Mouse (Mus musculus) right cerebral cortex, postnatal 14 days (tissue): Measurements from ENCODE around the gene Psmc6.
A peak's percentile ranks its signal among the peaks of the same experiment; 100 is the strongest.

Experiments used
- DNase-seq: peaks from one replicate; pipeline ENCODE4 v3.0.0; 2022

Gene Psmc6

DNA sequence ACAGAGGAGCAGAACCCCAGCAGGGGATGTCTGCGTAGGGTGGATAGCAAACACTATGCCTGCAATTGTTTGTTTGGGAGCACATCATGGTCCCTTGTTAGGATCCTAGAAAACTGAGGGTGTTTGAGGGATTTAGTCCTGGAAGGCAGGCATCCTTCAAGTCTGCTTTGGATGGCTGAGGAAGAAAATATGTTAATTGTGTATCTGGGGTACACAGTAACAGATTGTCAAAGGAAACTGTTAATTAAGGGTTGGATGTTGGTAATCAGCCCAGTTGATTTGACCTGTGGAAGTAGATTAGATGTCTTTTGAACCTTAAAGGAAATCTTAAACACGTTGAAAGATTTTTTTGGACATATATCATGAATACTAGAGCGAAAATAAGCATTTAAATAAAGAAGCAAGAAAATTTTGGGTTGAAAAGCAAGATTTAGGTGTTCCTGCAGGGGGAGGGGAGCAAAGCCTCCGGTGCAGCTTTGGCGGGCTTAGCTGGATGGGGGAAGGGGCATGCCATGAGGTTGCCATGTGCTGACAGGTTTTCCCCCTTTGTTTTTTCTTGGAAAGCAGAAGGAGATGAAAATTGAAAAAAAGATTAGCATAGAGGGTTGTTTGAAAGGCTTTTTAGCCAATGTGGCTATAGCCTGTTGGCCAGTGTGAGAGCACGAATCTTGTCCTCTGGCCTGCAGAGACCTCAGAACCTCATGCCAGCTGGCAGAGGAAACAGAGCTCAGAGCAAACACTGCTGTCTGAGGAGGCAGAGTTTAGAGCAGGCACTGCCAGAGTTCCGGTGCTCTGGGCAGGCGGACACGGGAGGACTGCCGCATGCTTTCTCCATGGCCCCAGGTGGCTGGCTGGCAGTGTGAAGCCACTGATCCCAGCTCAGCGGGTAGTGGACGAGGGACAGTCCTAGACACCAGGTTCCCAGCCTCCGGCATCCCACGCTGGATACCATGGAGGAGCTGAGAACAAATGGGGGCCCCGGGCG lies 34.9 kb downstream of the Psmc6 start:
- no peak for DNase-seq

DNA sequence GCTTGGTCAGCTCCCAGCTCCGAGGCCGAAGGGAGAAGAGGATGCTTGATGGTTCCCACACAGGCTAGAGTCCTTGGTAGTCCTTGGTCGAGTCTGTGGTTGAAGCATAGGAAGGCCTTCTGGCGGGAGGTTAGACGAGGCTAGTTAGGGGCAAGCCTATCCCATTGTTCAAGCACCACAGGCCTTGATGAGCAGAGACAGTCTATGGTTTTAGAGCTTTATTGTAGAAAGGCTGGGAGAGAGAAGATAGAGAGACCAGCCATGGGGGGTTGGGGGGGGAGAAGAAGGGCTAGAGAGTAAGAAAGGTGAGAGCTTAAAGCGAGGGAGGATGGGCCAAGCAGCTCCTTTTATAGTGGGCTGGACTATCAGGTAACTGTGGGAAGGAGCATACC lies 35.6 kb downstream of the Psmc6 start:
- no peak for DNase-seq

DNA sequence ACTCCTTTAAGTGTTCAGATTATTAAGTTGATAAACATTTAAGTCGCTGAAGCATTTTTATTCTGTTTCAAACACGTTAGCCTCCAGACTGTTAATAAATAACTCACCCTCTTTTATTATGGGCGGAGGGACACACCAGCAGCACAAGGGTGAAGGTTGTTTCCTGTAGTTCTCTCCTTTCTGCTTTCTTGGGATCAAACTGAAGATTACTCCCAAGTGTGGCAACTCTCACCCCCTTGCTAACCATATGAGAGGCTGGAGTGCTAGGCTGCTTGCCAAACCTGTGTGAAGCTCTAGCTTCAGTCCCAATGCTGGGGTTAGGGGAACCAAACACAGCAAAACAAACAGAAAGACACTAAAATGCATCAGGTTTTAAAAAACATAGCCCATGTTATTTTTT lies 49.2 kb downstream of the Psmc6 start:
- DNase-seq: no peak

DNA sequence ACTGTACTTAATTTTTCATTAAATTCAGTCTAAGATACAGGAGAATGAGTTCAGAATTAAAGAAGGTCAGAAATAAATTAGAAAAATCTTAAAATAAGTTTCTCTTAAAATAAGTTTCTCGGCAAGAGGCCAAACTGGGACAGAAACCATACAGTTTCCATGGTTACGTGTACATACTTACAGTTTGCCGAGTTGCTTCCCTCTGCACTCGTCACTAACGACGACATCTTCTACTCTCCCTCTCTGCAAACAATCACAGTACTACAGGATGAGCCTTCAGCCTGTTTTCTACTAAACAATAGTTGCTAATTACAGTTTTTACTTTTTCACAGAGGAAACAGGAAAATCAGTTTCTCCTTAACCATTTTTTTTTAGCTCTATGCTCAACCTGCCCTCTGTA lies 51.2 kb downstream of the Psmc6 start:
- DNase-seq: no peak

DNA sequence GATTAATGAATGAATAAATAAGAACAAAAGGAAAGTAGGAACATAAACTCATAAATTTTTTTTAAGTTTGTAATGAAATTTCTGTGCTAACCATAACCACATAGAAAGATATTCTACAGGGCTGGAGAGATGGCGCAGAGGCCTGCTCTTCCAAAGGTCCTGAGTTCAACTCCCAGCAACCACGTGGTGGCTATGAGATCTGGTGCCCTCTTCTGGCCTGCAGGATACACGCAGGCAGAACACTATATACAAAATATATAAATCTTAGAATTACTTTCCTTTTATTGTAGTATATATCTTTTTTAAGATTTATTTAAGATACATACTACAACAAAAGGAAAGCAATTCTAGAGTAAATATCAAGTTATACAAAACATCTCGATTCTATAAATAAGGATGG lies 53.3 kb downstream of the Psmc6 start:
- no peak for DNase-seq

DNA sequence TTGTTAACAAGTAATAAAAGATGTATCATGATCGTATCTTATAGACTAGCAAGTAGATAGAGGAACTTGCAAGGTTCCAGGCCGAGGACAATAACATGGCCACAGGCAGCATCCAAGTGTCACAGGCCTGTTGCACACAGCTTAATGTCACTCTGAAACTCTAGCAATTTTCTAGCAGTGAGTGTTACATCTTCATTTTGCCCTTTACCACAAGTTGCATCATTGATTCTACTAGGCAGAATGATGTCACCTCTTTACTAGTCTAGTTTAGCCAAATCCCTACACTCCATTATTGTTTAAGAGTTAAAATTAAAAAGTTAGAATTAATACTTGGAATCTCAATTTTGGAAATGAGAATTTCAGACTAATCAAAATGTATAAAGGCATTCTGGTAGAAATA lies 56.0 kb downstream of the Psmc6 start:
- DNase-seq: no peak

DNA sequence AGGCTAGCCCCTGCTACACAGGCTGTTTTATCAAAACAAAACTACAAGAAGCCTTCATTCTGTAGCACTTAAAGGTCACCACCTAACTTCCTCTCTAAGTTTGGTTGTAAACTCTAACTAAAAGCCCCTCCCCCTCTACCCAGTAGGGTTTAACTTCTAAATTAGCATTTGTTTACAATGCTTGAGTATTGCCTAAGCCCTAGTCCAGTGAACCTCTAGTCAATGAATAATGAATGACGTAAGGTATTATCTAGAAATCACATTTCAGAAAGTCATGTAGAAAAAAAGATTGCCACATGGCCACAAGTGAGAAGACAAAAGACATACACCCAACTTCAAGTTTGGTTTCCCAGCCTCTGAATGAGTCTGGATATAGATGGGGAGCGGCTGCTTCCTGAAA lies 57.9 kb downstream of the Psmc6 start:
- DNase-seq: no peak

DNA sequence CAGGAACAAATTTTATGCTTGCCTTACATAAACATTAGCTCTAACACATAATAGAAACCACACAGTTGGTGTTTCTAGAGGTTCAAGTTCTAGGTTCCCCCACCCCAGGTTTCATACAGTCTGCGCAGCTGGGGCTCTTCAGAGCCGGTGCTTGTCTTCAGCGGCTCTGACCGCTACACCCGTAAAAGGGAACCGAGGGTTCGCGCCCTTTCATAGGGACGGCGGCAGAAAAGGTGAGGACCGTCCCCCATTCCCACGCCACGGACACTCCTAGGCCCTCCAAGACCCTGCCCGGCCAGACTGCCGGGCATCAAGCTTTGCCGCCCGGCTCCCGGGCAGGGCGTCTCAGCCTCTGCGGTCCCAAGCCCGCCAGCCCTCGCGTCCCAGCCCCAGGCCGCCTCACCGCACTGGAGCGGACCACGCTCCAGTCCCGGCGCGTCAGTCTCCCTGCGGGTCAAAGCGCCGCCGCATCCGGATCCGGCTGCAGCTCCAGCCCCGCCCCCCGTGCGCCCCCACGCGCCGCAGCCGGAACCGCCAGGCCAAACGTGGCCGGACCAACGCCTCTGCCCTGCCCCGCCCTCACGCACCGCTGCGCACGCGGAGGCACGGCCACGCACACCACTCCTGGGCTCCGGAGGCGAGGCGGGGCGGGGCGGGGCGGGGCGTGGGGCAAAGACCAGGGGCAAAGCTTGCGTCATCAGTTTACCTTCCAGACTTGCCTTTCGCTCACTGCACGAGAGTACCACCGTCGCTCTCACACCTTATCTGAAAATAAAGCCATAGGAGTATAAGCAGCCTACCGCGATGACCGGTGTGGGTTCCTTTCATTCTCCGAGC lies 59.0 kb downstream of the Psmc6 start:
- DNase-seq: peak; percentile 89

DNA sequence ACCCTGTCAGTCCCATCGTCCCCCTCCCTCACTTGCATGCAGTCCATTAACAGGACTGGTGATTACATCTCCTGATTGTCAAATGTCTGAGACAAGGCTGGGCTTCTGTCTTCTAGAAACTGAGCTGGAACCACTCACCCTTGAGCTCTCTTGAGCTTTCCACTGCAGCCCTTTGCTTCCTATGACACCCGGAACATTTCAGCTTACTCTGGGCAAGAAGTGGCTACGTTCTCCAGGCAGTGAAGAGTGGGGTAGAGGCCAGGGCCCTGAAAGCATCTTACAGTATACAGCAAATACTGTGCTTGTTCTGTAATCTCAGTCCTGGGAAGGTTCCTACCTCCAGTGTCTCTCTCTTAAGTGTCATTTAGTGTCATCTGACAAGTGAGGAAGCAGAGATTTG lies 59.6 kb downstream of the Psmc6 start:
- DNase-seq: no peak
